Mouse (Mus musculus) erythroblast, embryonic 14.5 days (primary cell): ENCODE data around the gene Eno4.

ENCODE experiments used
- GATA1 ChIP-seq: IDR thresholded peaks from 2 replicates; pipeline ENCODE4 v1.6.1; 2012; ENCODE audit warnings: low read length, inconsistent platforms, mixed read lengths
- TAL1 ChIP-seq: IDR thresholded peaks from 3 replicates; pipeline ENCODE4 v1.6.1; 2012; ENCODE audit warnings: low read length, inconsistent platforms, mixed read lengths

- TF ChIP-seq GATA1 (no peak), TAL1 (no peak)
Observed at GRCm38 (mm10) chr19:58918597-58918996, 24.6 kb upstream of the Eno4 start.
